Comparison of ENCODE assay signal across 17 mouse cellular contexts in the genomic region with DNA sequence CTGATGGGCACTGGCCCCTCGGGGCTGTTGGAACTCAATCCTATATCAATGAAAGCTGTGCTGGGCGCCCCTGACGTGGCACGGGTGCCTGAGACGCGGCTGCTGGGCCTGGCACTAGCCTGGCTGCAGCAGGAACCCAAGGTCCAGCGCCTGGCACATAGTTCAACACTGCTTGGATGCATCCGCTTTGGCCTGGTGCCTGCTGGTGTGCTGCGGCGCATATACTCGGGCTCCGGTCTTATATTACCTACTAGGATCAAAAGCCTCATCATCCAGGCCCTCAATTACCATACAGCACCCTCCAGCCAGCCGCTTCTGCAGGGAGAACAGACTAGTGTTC. TPM values are rescaled to one million over a fixed set of nuclear protein-coding genes. Genes with fewer than 3 reads are reported as not detected.
DNase-seq lines count a peak whose midpoint lies in the region; ATAC-seq and TF ChIP-seq lines count a peak whose summit lies in the region.
"Had no signal": no experiment of that assay in that cellular context is flagged by ENCODE, and none has a peak within 500 bp of the region (broad histone marks: within the 10 kb centered on the region; RNA-seq: fewer than 3 reads in every experiment).

No protein-coding gene starts in this region.

- H3K36me3 ChIP-seq in forebrain, embryonic 11.5 days (ENCODE audit: control insufficient read depth, insufficient read depth, low read length) = no peaks in the 10 kb centered on the region
- no peaks in the 10 kb centered on the region for H3K36me3 ChIP-seq in forebrain, embryonic 10.5 days (replicated peaks)
- no peaks in the 10 kb centered on the region for H3K36me3 ChIP-seq in limb, embryonic 10.5 days
- H3K36me3 ChIP-seq: G1E; heart, embryonic 15.5 days; liver, embryonic 13.5 days had no signal

- no peak for ATAC-seq in forebrain, embryonic 11.5 days (replicated peaks; ENCODE audit: low FRiP score)
- ATAC-seq: inflammation-experienced regulatory T-cells, adult 6 months had no signal

- no peak overlapping the region for H3K27ac ChIP-seq in forebrain, embryonic 11.5 days (ENCODE audit: low read depth, low read length)
- no peak overlapping the region for H3K27ac ChIP-seq in forebrain, embryonic 10.5 days
- H3K27ac ChIP-seq in left cerebral cortex, adult 2 months = no peak overlapping the region
- H3K27ac ChIP-seq in limb, embryonic 10.5 days = 0 out of 2 replicates have a peak overlapping the region, but pooled peaks have one; percentile 58
- H3K27ac ChIP-seq: heart, embryonic 15.5 days; liver, embryonic 13.5 days had no signal

- no peak for TF ChIP-seq CTCF in left cerebral cortex, adult 2 months (IDR thresholded peaks at IDR 0.05)

- no peak overlapping the region for H3K9ac ChIP-seq in forebrain, embryonic 11.5 days (ENCODE audit: low read length)
- H3K9ac ChIP-seq: heart, embryonic 15.5 days; liver, embryonic 13.5 days had no signal

- H3K4me1 ChIP-seq in forebrain, embryonic 11.5 days (replicated peaks; ENCODE audit: control insufficient read depth, insufficient read depth, low read length) = no peaks in the 10 kb centered on the region
- peaks cover 19% of the 10 kb centered on the region for H3K4me1 ChIP-seq in forebrain, embryonic 10.5 days
- H3K4me1 ChIP-seq in limb, embryonic 10.5 days = peaks cover 21% of the 10 kb centered on the region
- H3K4me1 ChIP-seq: liver, embryonic 13.5 days; megakaryocyte, embryonic 14.5 days had no signal

- no peaks in the 10 kb centered on the region for H3K9me3 ChIP-seq in forebrain, embryonic 11.5 days (ENCODE audit: control insufficient read depth, low read length)
- no peaks in the 10 kb centered on the region for H3K9me3 ChIP-seq in forebrain, embryonic 10.5 days
- no peaks in the 10 kb centered on the region for H3K9me3 ChIP-seq in limb, embryonic 10.5 days (replicated peaks)
- H3K9me3 ChIP-seq: G1E; heart, embryonic 15.5 days; liver, embryonic 13.5 days had no signal

- H3K4me2 ChIP-seq in forebrain, embryonic 11.5 days (ENCODE audit: low read depth, low read length, severe bottlenecking) = no peak overlapping the region
- H3K4me2 ChIP-seq: liver, embryonic 13.5 days had no signal

- peaks cover 5% of the 10 kb centered on the region; the same call in 1 of the 2 replicates for H3K27me3 ChIP-seq in forebrain, embryonic 11.5 days (ENCODE audit: control insufficient read depth, insufficient read depth, low read length)
- H3K27me3 ChIP-seq in forebrain, embryonic 10.5 days (ENCODE audit: poor library complexity, severe bottlenecking) = peaks cover 87% of the 10 kb centered on the region
- peaks cover 65% of the 10 kb centered on the region for H3K27me3 ChIP-seq in limb, embryonic 10.5 days (ENCODE audit: low read depth, poor library complexity, severe bottlenecking)
- H3K27me3 ChIP-seq: heart, embryonic 15.5 days; liver, embryonic 13.5 days had no signal

- intact Hi-C loops in left cerebral cortex, postnatal 4 days (cut with DNase I) = no loop called here
- intact Hi-C loops in left cerebral cortex, adult 2 months (cut with DNase I) = no loop called here

- H3K4me3 ChIP-seq in forebrain, embryonic 11.5 days (ENCODE audit: low read depth, low read length) = no peak overlapping the region
- no peak overlapping the region for H3K4me3 ChIP-seq in forebrain, embryonic 10.5 days
- no peak overlapping the region for H3K4me3 ChIP-seq in left cerebral cortex, adult 2 months
- no peak overlapping the region for H3K4me3 ChIP-seq in limb, embryonic 10.5 days
- H3K4me3 ChIP-seq: liver, embryonic 13.5 days; megakaryocyte, embryonic 14.5 days had no signal

- peak; percentile 46 for DNase-seq in forebrain, embryonic 11.5 days (ENCODE audit: low spot score)
- no peak for DNase-seq in forebrain, embryonic 10.5 days (ENCODE audit: extremely low spot score, low spot score)
- DNase-seq in left cerebral cortex, postnatal 4 days = peak; percentile 35
- no peak for DNase-seq in left cerebral cortex, adult 2 months (ENCODE audit: extremely low spot score in 1 of 2, low spot score in 2 of 2)
- DNase-seq in R1 (ENCODE audit: low read depth, low spot score) = peak; percentile 9
- DNase-seq in limb, embryonic 10.5 days (ENCODE audit: low spot score) = no peak
- no peak for DNase-seq in heart, adult 8-10 months (ENCODE audit: low spot score)
- no peak for DNase-seq in retina, embryonic 14.5 days (ENCODE audit: low spot score)
- DNase-seq: adrenal gland, postnatal 14 days; gastrocnemius, postnatal 14 days; liver, embryonic 13.5 days had no signal

- WGBS in forebrain, embryonic 11.5 days = 87% methylated on average over 13 of the region's 13 CpGs
- 86% methylated on average over 13 of the region's 13 CpGs for WGBS in forebrain, embryonic 10.5 days
- 85% methylated on average over 13 of the region's 13 CpGs for WGBS in limb, embryonic 10.5 days

RNA-seq across cellular contexts. Expression of a gene that starts 0.7 kb away (rescaled TPM):
- 1.0 and 1.2 TPM in 2 replicates for polyA plus RNA-seq in forebrain, embryonic 11.5 days (2014; fragmentation: Nextera tagmentation; extraction: Ambion mirVana)
- 1.2 and 1.4 TPM in 2 replicates for polyA plus RNA-seq in forebrain, embryonic 10.5 days (2016; fragmentation: Nextera tagmentation; extraction: Ambion mirVana)
- total RNA-seq in left cerebral cortex, postnatal 4 days (2021) = not detected
- under 1 TPM in 1 of 2 experiments, not detected in 1; 0.16 TPM for total RNA-seq in left cerebral cortex, adult 2 months (2021)
- polyA plus RNA-seq in limb, embryonic 10.5 days (2016; fragmentation: Nextera tagmentation; extraction: Ambion mirVana) = 1.5 and 1.9 TPM in 2 replicates
- total RNA-seq in heart, adult 8-10 months (2022) = 10 to 100 TPM in 2 of 4 experiments, 1 to 10 TPM in 2; 6.8 to 10.7 (median 10.0) TPM
- total RNA-seq: adrenal gland, postnatal 14 days; left cerebral cortex, postnatal 36 days had no signal
- polyA plus RNA-seq: G1E; inflammation-experienced regulatory T-cells, adult 6 months; liver, embryonic 13.5 days; testis, adult 2 months had no signal

Comparison
In these comparisons a context has a peak if more than half of its experiments do, and no peak if none do; other contexts are left out.
1. DNase-seq: peak in forebrain, embryonic 11.5 days (single experiment), left cerebral cortex, postnatal 4 days (single experiment) and R1 (single experiment); none in forebrain, embryonic 10.5 days (single experiment), left cerebral cortex, adult 2 months (0 of 2), limb, embryonic 10.5 days (single experiment), heart, adult 8-10 months (single experiment) and retina, embryonic 14.5 days (single experiment).
2. RNA of a gene that starts 0.7 kb away (total RNA-seq): 6.8 to 10.7 TPM in heart, adult 8-10 months; 0.16 TPM in left cerebral cortex, adult 2 months and not detected in left cerebral cortex, postnatal 4 days; every median in the first group is over 4 times any median in the second.